ENCODE assay signal across 9 mouse cellular contexts in the genomic region with DNA sequence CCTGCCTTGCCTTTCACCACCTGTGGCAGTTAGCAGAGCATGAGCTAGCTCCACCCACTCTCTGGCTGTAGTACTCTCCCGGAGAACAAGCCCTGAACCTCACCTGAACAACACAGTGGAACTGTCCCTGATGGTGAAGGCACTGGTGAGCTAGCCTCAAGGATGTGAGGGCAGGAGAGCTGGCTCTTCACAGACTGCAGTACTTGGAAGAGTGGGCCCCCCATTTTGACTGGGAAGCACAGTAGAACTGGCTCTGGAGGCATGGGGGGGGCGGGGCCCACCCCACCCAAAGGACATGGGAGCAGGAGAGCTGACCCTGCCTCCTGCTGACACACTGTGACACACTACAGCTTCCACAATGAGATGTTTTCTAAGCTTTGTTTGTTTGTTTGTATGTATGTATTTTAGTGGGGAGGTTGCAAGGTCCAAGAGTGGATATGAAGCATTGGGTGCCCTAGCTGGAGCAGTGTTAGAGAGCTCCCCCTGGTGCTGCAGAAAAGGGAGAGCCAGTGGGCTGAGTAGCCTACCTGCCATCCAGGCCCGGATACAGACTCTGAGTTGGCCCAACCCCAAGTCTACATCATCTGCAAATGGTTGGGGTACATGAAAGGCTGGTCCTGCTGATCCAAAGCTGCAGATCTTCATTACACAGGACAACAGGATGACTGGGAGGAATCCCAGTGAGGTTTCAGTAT.
A peak's percentile ranks its signal among the peaks of the same experiment; 100 is the strongest.
DNase-seq lines count a peak whose midpoint lies in the region; TF ChIP-seq lines count a peak whose summit lies in the region.
"Had no signal": no experiment of that assay in that cellular context is flagged by ENCODE, and none has a peak within 500 bp of the region (broad histone marks: within the 10 kb centered on the region; RNA-seq: fewer than 3 reads in every experiment).

No protein-coding gene starts in this region.

- H3K4me3 ChIP-seq in heart, adult 2 months = no peak overlapping the region
- no peak overlapping the region for H3K4me3 ChIP-seq in heart, embryonic 10.5 days
- H3K4me3 ChIP-seq: neural tube, embryonic 12.5 days had no signal

- TF ChIP-seq EP300 in heart, adult 2 months (IDR thresholded peaks at IDR 0.05; ENCODE audit: insufficient read depth, low read depth, low read length) = peak; percentile 71; the same call in 1 of the 2 replicates

- TF ChIP-seq POLR2A in heart, adult 2 months (IDR thresholded peaks at IDR 0.05; ENCODE audit: insufficient read depth, low read depth, low read length) = no peak

- peaks cover 5% of the 10 kb centered on the region for H3K4me1 ChIP-seq in heart, adult 2 months (ENCODE audit: control insufficient read depth, insufficient read depth, low read length)
- peaks cover 25% of the 10 kb centered on the region for H3K4me1 ChIP-seq in heart, embryonic 10.5 days
- H3K4me1 ChIP-seq: neural tube, embryonic 12.5 days had no signal

- intact Hi-C loops in heart, adult 2 months (cut with DNase I) = loop anchor here (1.0 kb wide), 1 partner anchor 148 kb away; no protein-coding TSS in a partner anchor

- DNase-seq in heart, adult 2 months = peak; percentile 52
- no peak for DNase-seq in heart, embryonic 10.5 days (ENCODE audit: low spot score)
- DNase-seq in urinary bladder, postnatal 14 days (ENCODE audit: low spot score) = peak; percentile 45
- DNase-seq in urinary bladder, adult 2 months (ENCODE audit: low spot score) = no peak
- peak; percentile 58 to 72 for DNase-seq in kidney, adult 8-10 months
- peak; percentile 14 to 15 for DNase-seq in thymus, postnatal 36 days
- no peak for DNase-seq in gastrocnemius, postnatal 25 days
- no peak for DNase-seq in layer of hippocampus, adult 11-12 months (ENCODE audit: low spot score)

- 57% methylated on average over 3 of the region's 3 CpGs for WGBS in heart, adult 2 months
- 61% methylated on average over 3 of the region's 3 CpGs for WGBS in heart, embryonic 10.5 days

- no peaks in the 10 kb centered on the region for H3K79me2 ChIP-seq in heart, adult 2 months (replicated peaks; ENCODE audit: control insufficient read depth, insufficient read depth, low read length)

- H3K27me3 ChIP-seq in heart, adult 2 months (ENCODE audit: control insufficient read depth, insufficient read depth, low read length) = no peaks in the 10 kb centered on the region
- H3K27me3 ChIP-seq in heart, embryonic 10.5 days (ENCODE audit: insufficient read depth, poor library complexity, severe bottlenecking) = no peaks in the 10 kb centered on the region
- H3K27me3 ChIP-seq: neural tube, embryonic 12.5 days had no signal

- TF ChIP-seq CTCF in heart, adult 2 months (IDR thresholded peaks at IDR 0.05) = peak; percentile 88

- H3K9me3 ChIP-seq in heart, embryonic 10.5 days = no peaks in the 10 kb centered on the region

- H3K36me3 ChIP-seq in heart, adult 2 months (ENCODE audit: control insufficient read depth, insufficient read depth, low read length) = no peaks in the 10 kb centered on the region
- H3K36me3 ChIP-seq in heart, embryonic 10.5 days = no peaks in the 10 kb centered on the region
- H3K36me3 ChIP-seq: neural tube, embryonic 12.5 days had no signal

- no peak overlapping the region for H3K9ac ChIP-seq in heart, adult 2 months (ENCODE audit: low read depth, low read length)
- H3K9ac ChIP-seq: neural tube, embryonic 12.5 days had no signal

- no peak overlapping the region for H3K27ac ChIP-seq in heart, adult 2 months
- no peak overlapping the region for H3K27ac ChIP-seq in heart, embryonic 10.5 days
- H3K27ac ChIP-seq: neural tube, embryonic 12.5 days had no signal

Comparison
In these comparisons a context has a peak if more than half of its experiments do, and no peak if none do; other contexts are left out.
1. DNase-seq: peak in heart, adult 2 months (2 of 2), urinary bladder, postnatal 14 days (single experiment), kidney, adult 8-10 months (2 of 2) and thymus, postnatal 36 days (2 of 2); none in heart, embryonic 10.5 days (single experiment), urinary bladder, adult 2 months (single experiment), gastrocnemius, postnatal 25 days (single experiment) and layer of hippocampus, adult 11-12 months (single experiment).